Comparison of ENCODE assay signal across 11 mouse cellular contexts in the genomic region with DNA sequence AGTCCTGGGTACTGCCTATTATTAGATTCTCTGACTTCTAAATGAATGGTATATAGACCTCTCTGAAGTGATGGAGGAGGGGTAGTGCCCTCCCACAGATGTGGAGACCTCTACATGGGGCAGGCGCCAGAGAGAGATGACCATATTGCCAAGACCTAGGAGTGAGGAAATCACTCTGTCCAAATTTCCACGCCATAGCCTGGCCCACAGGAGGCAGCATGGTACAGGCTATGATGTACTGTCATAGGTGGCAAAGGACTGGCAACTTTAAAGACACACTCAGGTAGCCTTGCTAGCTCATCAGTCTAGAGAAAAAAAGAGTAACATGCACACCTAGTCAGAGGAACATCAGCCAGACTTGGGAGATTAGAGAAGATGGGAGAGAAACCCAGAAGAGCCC.
DNase-seq lines count a peak whose midpoint lies in the region; ATAC-seq and TF ChIP-seq lines count a peak whose summit lies in the region.
"Had no signal": no experiment of that assay in that cellular context is flagged by ENCODE, and none has a peak within 500 bp of the region (broad histone marks: within the 10 kb centered on the region; RNA-seq: fewer than 3 reads in every experiment).

No protein-coding gene starts in this region.

- ATAC-seq in heart, embryonic 14.5 days (ENCODE audit: insufficient number of reproducible peaks, insufficient read depth, low FRiP score, low read depth), result peak; percentile 34
- no peak for ATAC-seq in liver, embryonic 14.5 days (ENCODE audit: insufficient read depth)
- ATAC-seq in liver, embryonic 11.5 days (replicated peaks; ENCODE audit: low FRiP score), result no peak
- ATAC-seq: midbrain, embryonic 13.5 days had no signal

- TF ChIP-seq POLR2A in MEL (IDR thresholded peaks at IDR 0.05; ENCODE audit: control insufficient read depth in 1 of 2, insufficient read depth in 1 of 2, low read depth in 1 of 2, low read length in 2 of 2, poor library complexity in 1 of 2), result no peak

- no peak for TF ChIP-seq EP300 in liver, embryonic 14.5 days (IDR thresholded peaks at IDR 0.05; ENCODE audit: low read depth)
- no peak for TF ChIP-seq EP300 in MEL (IDR thresholded peaks at IDR 0.05; ENCODE audit: low read depth in 1 of 2, low read length in 2 of 2)

- peak; percentile 11 for TF ChIP-seq RAD21 in MEL (IDR thresholded peaks at IDR 0.05; ENCODE audit: low read depth, low read length)

- H3K36me3 ChIP-seq in heart, embryonic 14.5 days (ENCODE audit: control insufficient read depth, insufficient read depth, low read length), result no peaks in the 10 kb centered on the region
- no peaks in the 10 kb centered on the region for H3K36me3 ChIP-seq in liver, embryonic 14.5 days (replicated peaks; ENCODE audit: control insufficient read depth, insufficient read depth, low read depth)
- H3K36me3 ChIP-seq in liver, embryonic 11.5 days (ENCODE audit: control insufficient read depth, insufficient read depth, low read length), result no peaks in the 10 kb centered on the region
- H3K36me3 ChIP-seq in MEL (ENCODE audit: control insufficient read depth in 1 of 2, insufficient read depth in 2 of 2, low read length in 2 of 2), result peaks cover 0 to 4% of the 10 kb centered on the region in 2 experiments; a peak in 2 of 4 replicates
- H3K36me3 ChIP-seq: midbrain, embryonic 13.5 days; neural tube, embryonic 12.5 days had no signal

- H3K79me2 ChIP-seq in MEL (ENCODE audit: control insufficient read depth, insufficient read depth, low read length, poor library complexity), result no peaks in the 10 kb centered on the region

- WGBS in heart, embryonic 14.5 days, result 40% methylated on average over 2 of the region's 2 CpGs
- WGBS in liver, embryonic 14.5 days (ENCODE audit: insufficient replicate concordance), result 57% methylated on average over 2 of the region's 2 CpGs
- WGBS in liver, embryonic 11.5 days, result 71% methylated on average over 2 of the region's 2 CpGs

- H3K4me3 ChIP-seq in heart, embryonic 14.5 days (ENCODE audit: control insufficient read depth in 1 of 2, insufficient read depth in 1 of 2, low read depth in 1 of 2, low read length in 2 of 2), result no peak overlapping the region
- no peak overlapping the region for H3K4me3 ChIP-seq in liver, embryonic 14.5 days (ENCODE audit: insufficient read depth in 1 of 2, low read depth in 2 of 2, low read length in 2 of 2)
- no peak overlapping the region for H3K4me3 ChIP-seq in liver, embryonic 11.5 days (ENCODE audit: low read depth, low read length)
- no peak overlapping the region for H3K4me3 ChIP-seq in MEL (ENCODE audit: control insufficient read depth in 1 of 2, insufficient read depth in 1 of 2, low read depth in 2 of 2, low read length in 2 of 2)
- H3K4me3 ChIP-seq: midbrain, embryonic 13.5 days; neural tube, embryonic 12.5 days had no signal

- intact Hi-C loops in heart, postnatal 14 days (cut with DNase I), result no loop called here

- no peaks in the 10 kb centered on the region for H3K27me3 ChIP-seq in heart, embryonic 14.5 days (ENCODE audit: control insufficient read depth, insufficient read depth, low read length)
- no peaks in the 10 kb centered on the region for H3K27me3 ChIP-seq in liver, embryonic 14.5 days (ENCODE audit: control insufficient read depth, insufficient read depth, low read length)
- H3K27me3 ChIP-seq in liver, embryonic 11.5 days (replicated peaks; ENCODE audit: control insufficient read depth, insufficient read depth, low read length), result no peaks in the 10 kb centered on the region
- no peaks in the 10 kb centered on the region for H3K27me3 ChIP-seq in MEL (ENCODE audit: control insufficient read depth in 1 of 2, insufficient read depth in 2 of 2, low read length in 2 of 2)
- H3K27me3 ChIP-seq: midbrain, embryonic 13.5 days; neural tube, embryonic 12.5 days had no signal

- no peak overlapping the region for H3K4me2 ChIP-seq in heart, embryonic 14.5 days (ENCODE audit: low read length)
- no peak overlapping the region for H3K4me2 ChIP-seq in liver, embryonic 14.5 days (ENCODE audit: low read depth)
- no peak overlapping the region for H3K4me2 ChIP-seq in liver, embryonic 11.5 days
- H3K4me2 ChIP-seq: midbrain, embryonic 13.5 days; neural tube, embryonic 12.5 days had no signal

- H3K27ac ChIP-seq in heart, embryonic 14.5 days (replicated peaks in 1 of 2; ENCODE audit: control insufficient read depth in 1 of 2, insufficient read depth in 1 of 2, low read depth in 2 of 2, low read length in 2 of 2), result no peak overlapping the region; a peak in 1 of 4 replicates
- H3K27ac ChIP-seq in liver, embryonic 14.5 days, result no peak overlapping the region
- no peak overlapping the region for H3K27ac ChIP-seq in liver, embryonic 11.5 days (ENCODE audit: low read depth, low read length)
- no peak overlapping the region for H3K27ac ChIP-seq in MEL (ENCODE audit: control insufficient read depth, low read depth, low read length)
- H3K27ac ChIP-seq: midbrain, embryonic 13.5 days; neural tube, embryonic 12.5 days had no signal

- no peaks in the 10 kb centered on the region for H3K9me3 ChIP-seq in heart, embryonic 14.5 days (ENCODE audit: control insufficient read depth, low read length)
- no peaks in the 10 kb centered on the region for H3K9me3 ChIP-seq in liver, embryonic 14.5 days (ENCODE audit: control insufficient read depth, low read length)
- H3K9me3 ChIP-seq in liver, embryonic 11.5 days (ENCODE audit: control insufficient read depth, low read length), result no peaks in the 10 kb centered on the region
- no peaks in the 10 kb centered on the region for H3K9me3 ChIP-seq in MEL (replicated peaks; ENCODE audit: insufficient read depth, low read length)
- H3K9me3 ChIP-seq: midbrain, embryonic 13.5 days; neural tube, embryonic 12.5 days had no signal

- DNase-seq in heart, postnatal 14 days, result no peak
- no peak for DNase-seq in liver, embryonic 14.5 days (ENCODE audit: low read depth in 3 of 3, low spot score in 3 of 3)
- no peak for DNase-seq in liver, embryonic 11.5 days (ENCODE audit: low spot score)
- no peak for DNase-seq in MEL (ENCODE audit: low read depth, low spot score)
- DNase-seq in cerebellum, adult 9-11 months, result peak; percentile 54
- no peak for DNase-seq in yolk sac, embryonic 10.5 days (ENCODE audit: low spot score)
- DNase-seq: kidney, postnatal 4 days; thymus, postnatal 25 days had no signal

- peaks cover 30 to 62% of the 10 kb centered on the region in 2 experiments for H3K4me1 ChIP-seq in heart, embryonic 14.5 days (ENCODE audit: control insufficient read depth in 2 of 2, insufficient read depth in 2 of 2, low read length in 2 of 2)
- H3K4me1 ChIP-seq in liver, embryonic 14.5 days (replicated peaks; ENCODE audit: control insufficient read depth in 2 of 2, insufficient read depth in 2 of 2, low read length in 1 of 2), result peaks cover 4 to 11% of the 10 kb centered on the region in 2 experiments
- H3K4me1 ChIP-seq in liver, embryonic 11.5 days (replicated peaks; ENCODE audit: control insufficient read depth, insufficient read depth, low read length), result peaks cover 11% of the 10 kb centered on the region
- H3K4me1 ChIP-seq in MEL (ENCODE audit: control insufficient read depth in 1 of 2, insufficient read depth in 2 of 2, low read length in 2 of 2), result peaks cover 3 to 14% of the 10 kb centered on the region in 2 experiments

- no peak overlapping the region for H3K9ac ChIP-seq in heart, embryonic 14.5 days (ENCODE audit: low read length)
- no peak overlapping the region for H3K9ac ChIP-seq in liver, embryonic 14.5 days (replicated peaks)
- H3K9ac ChIP-seq in liver, embryonic 11.5 days (ENCODE audit: low read depth, low read length), result no peak overlapping the region
- no peak overlapping the region for H3K9ac ChIP-seq in MEL (ENCODE audit: control insufficient read depth, low read depth, low read length, poor library complexity, severe bottlenecking)
- H3K9ac ChIP-seq: midbrain, embryonic 13.5 days; neural tube, embryonic 12.5 days had no signal

- TF ChIP-seq CTCF in liver, embryonic 14.5 days (IDR thresholded peaks at IDR 0.05; ENCODE audit: low read depth), result peak; percentile 40
- TF ChIP-seq CTCF in MEL (IDR thresholded peaks at IDR 0.05 in 2 of 3, conservative IDR thresholded peaks at IDR 0.05 in 1 of 3; ENCODE audit: control insufficient read depth in 1 of 3, insufficient read depth in 1 of 3, low read depth in 2 of 3, low read length in 3 of 3, poor library complexity in 1 of 3, severe bottlenecking in 1 of 3), result no peak

TF ChIP-seq in MEL, 35 proteins besides CTCF, POLR2A, EP300 and RAD21:
- TF ChIP-seq ZMIZ1 (IDR thresholded peaks at IDR 0.05; ENCODE audit: low read depth, low read length), result no peak
- TF ChIP-seq CHD2 (IDR thresholded peaks at IDR 0.05; ENCODE audit: low read length), result no peak
- no peak for TF ChIP-seq MAX (IDR thresholded peaks at IDR 0.05; ENCODE audit: low read length)
- TF ChIP-seq USF2 (IDR thresholded peaks at IDR 0.05; ENCODE audit: borderline replicate concordance in 1 of 2, insufficient read depth in 1 of 2, low read depth in 1 of 2, low read length in 2 of 2), result no peak
- TF ChIP-seq SMC3 (IDR thresholded peaks at IDR 0.05; ENCODE audit: low read depth, low read length), result no peak
- no peak for TF ChIP-seq UBTF (IDR thresholded peaks at IDR 0.05; ENCODE audit: borderline replicate concordance, insufficient read depth, low read depth, low read length)
- no peak for TF ChIP-seq ZC3H11A (IDR thresholded peaks at IDR 0.05; ENCODE audit: low read depth, low read length)
- TF ChIP-seq MEF2A (IDR thresholded peaks at IDR 0.05; ENCODE audit: extremely low read depth, insufficient replicate concordance, low read depth, low read length, poor library complexity, severe bottlenecking), result no peak
- no peak for TF ChIP-seq ZKSCAN1 (IDR thresholded peaks at IDR 0.05; ENCODE audit: low read depth, low read length)
- no peak for TF ChIP-seq KAT2A (conservative IDR thresholded peaks at IDR 0.05; ENCODE audit: low read depth, low read length)
- TF ChIP-seq ELF1 (IDR thresholded peaks at IDR 0.05; ENCODE audit: low read depth, low read length), result no peak
- TF ChIP-seq MXI1 (IDR thresholded peaks at IDR 0.05; ENCODE audit: low read depth, low read length), result no peak
- TF ChIP-seq TBP (IDR thresholded peaks at IDR 0.05; ENCODE audit: low read depth, low read length), result no peak
- no peak for TF ChIP-seq POLR2AphosphoS2 (IDR thresholded peaks at IDR 0.05; ENCODE audit: low read length)
- TF ChIP-seq HCFC1 (IDR thresholded peaks at IDR 0.05; ENCODE audit: low read depth, low read length), result no peak
- TF ChIP-seq MYC (IDR thresholded peaks at IDR 0.05; ENCODE audit: low read depth, low read length), result no peak
- no peak for TF ChIP-seq NRF1 (IDR thresholded peaks at IDR 0.05; ENCODE audit: insufficient read depth, low read depth, low read length, poor library complexity, severe bottlenecking)
- TF ChIP-seq TAL1 (IDR thresholded peaks at IDR 0.05; ENCODE audit: low read length), result no peak
- no peak for TF ChIP-seq NELFE (IDR thresholded peaks at IDR 0.05; ENCODE audit: low read depth, low read length)
- TF ChIP-seq SIN3A (IDR thresholded peaks at IDR 0.05; ENCODE audit: low read length), result no peak
TF ChIP-seq in MEL: peak in this region for 0.
